Mouse (Mus musculus) CH12.LX (cell line): ENCODE data around the gene Rsph10b.

ENCODE experiments used
- CTCF ChIP-seq, 2 experiments: IDR thresholded peaks in 1 of 2; conservative IDR thresholded peaks in 1 of 2; 2 replicates each; pipeline ENCODE4 v1.5.1; 2011 to 2012; ENCODE audit warnings: low read depth in 2 of 2, low read length in 2 of 2, improper control_type of control experiment in 1 of 2, inconsistent platforms in 1 of 2, mild to moderate bottlenecking in 1 of 2, moderate library complexity in 1 of 2
- POLR2A ChIP-seq: IDR thresholded peaks from 2 replicates; pipeline ENCODE4 v1.6.1; 2011; ENCODE audit warnings: low read depth, mild to moderate bottlenecking, improper control_type of control experiment, low read length
- ZMIZ1 ChIP-seq: IDR thresholded peaks from 2 replicates; pipeline ENCODE4 v1.6.1; 2012; ENCODE audit warnings: low read depth, mild to moderate bottlenecking, inconsistent platforms, low read length, improper control_type of control experiment

- TF ChIP-seq ZMIZ1 (no peak), POLR2A (no peak), CTCF (conservative IDR thresholded peaks at IDR 0.05 in 1 of 2, IDR thresholded peaks at IDR 0.05 in 1 of 2; ENCODE audit: low read depth in 2 of 2, low read length in 2 of 2) (no peak)
These were observed 101.7 kb downstream of the Rsph10b start for GRCm38 (mm10) chr5:144034567-144034966.
